Mouse (Mus musculus) Patski (cell line): Measurements from ENCODE around the gene Acta1. TPM values are rescaled to one million over a fixed set of nuclear protein-coding genes. Genes with fewer than 3 reads are reported as not detected.

Experiments
- ATAC-seq: fragments of 100-300 bp; one replicate; pipeline ENCODE4 v1.8.0; 2021
- CTCF ChIA-PET: fragments of 350-600 bp; sonication (Branson Sonifier 250); formaldehyde crosslinking; loops from one replicate; lab custom pipeline; 2022; ENCODE audit warnings: inconsistent platforms; lab: Charles Lee
- POLR2A ChIA-PET: fragments of 350-600 bp; sonication (Branson Sonifier 250); formaldehyde crosslinking; loops from one replicate; lab custom pipeline; 2022; ENCODE audit warnings: antibody characterized with exemption, inconsistent platforms; lab: Charles Lee
- DNase-seq: peaks from one replicate; pipeline ENCODE4 v3.0.0-alpha.2; 2011; ENCODE audit warnings: low read depth, low spot score
- H3K27me3 ChIP-seq: fragments of 371-371 bp; one replicate; pipeline ENCODE4 v1.5.1; 2021
- CTCF ChIP-seq: fragments of 100-300 bp; IDR thresholded peaks from one replicate; pipeline ENCODE4 v1.5.1; 2021
- in situ Hi-C: fragments of 300-500 bp; cut with MboI; formaldehyde crosslinking; loops from 3 replicates; pipeline ENCODE4 v1.11.1; 2018; ENCODE audit warnings: low pct_unique_long_range_greater_than_20kb, mixed read lengths
- polyA plus RNA-seq: library from polyadenylated mRNA; unstranded; gene quantifications from one replicate; pipeline ENCODE4 v1.2.3, GENCODE M21; 2021

Acta1 gene
- polyA plus RNA-seq, 1 experiment from 2014 or later: 0.12 TPM

GRCm38 (mm10) chr8:123845991-123846390 is 48.6 kb downstream of the Acta1 start:
- POLR2A ChIA-PET: no interaction called here
- in situ Hi-C loops: no loop called here
- DNase-seq: no peak
- TF ChIP-seq CTCF: no peak
- ATAC-seq: no peak
- no peaks in the 10 kb centered on the region for H3K27me3 ChIP-seq
- CTCF ChIA-PET: no interaction called here

GRCm38 (mm10) chr8:123845114-123845513 is 49.4 kb downstream of the Acta1 start:
- CTCF ChIA-PET: interaction anchor here (0.7 kb wide), 1 partner anchor 12 kb away, joined by 3 read pairs; no protein-coding TSS in a partner anchor
- no peak for TF ChIP-seq CTCF
- no peak for DNase-seq
- POLR2A ChIA-PET: no interaction called here
- H3K27me3 ChIP-seq: no peaks in the 10 kb centered on the region
- in situ Hi-C loops: no loop called here
- ATAC-seq: no peak

- CTCF ChIA-PET: interaction anchor here (2.8 kb wide), 1 partner anchor 12 kb away, joined by 8 read pairs; no protein-coding TSS in a partner anchor
- ATAC-seq (no peak), DNase-seq (no peak)
- in situ Hi-C loops: no loop called here
- no peak for TF ChIP-seq CTCF
- no peaks in the 10 kb centered on the region for H3K27me3 ChIP-seq
- POLR2A ChIA-PET: no interaction called here
These were observed 50.2 kb downstream of the Acta1 start for GRCm38 (mm10) chr8:123844341-123844740.

GRCm38 (mm10) chr8:123842086-123842485 is 52.5 kb downstream of the Acta1 start:
- in situ Hi-C loops: no loop called here
- ChIA-PET POLR2A (interaction anchor here (1.1 kb wide), 1 partner anchor 8 kb away, joined by 3 read pairs; no protein-coding TSS in a partner anchor), CTCF (interaction anchor here (2.8 kb wide), 1 partner anchor 10 kb away, joined by 8 read pairs; no protein-coding TSS in a partner anchor)
- TF ChIP-seq CTCF: no peak
- H3K27me3 ChIP-seq: no peaks in the 10 kb centered on the region
- DNase-seq: no peak
- ATAC-seq: no peak

Other genes with a start within 250 kb of the Acta1 start
- gene Rhou, start 240.8 kb downstream of the Acta1 start, polyA plus RNA-seq: 73.3 TPM
- 34.1 TPM for gene Rab4a, start 88.8 kb downstream of the Acta1 start, polyA plus RNA-seq
- gene Ccsap, start 34.5 kb downstream of the Acta1 start, polyA plus RNA-seq: 4.9 TPM
- 16.6 TPM for gene Nup133, start 54.5 kb upstream of the Acta1 start, polyA plus RNA-seq
- 19.6 TPM for gene Abcb10, start 88.4 kb upstream of the Acta1 start, polyA plus RNA-seq
- 28.6 TPM for gene Taf5l, start 126.6 kb upstream of the Acta1 start, polyA plus RNA-seq
- 11.6 TPM for gene Urb2, start 126.8 kb upstream of the Acta1 start, polyA plus RNA-seq